Mouse (Mus musculus) midbrain, embryonic 10.5 days (tissue): ENCODE measurements around the gene Cotl1. TPM values are rescaled to one million over a fixed set of nuclear protein-coding genes. Genes with fewer than 3 reads are reported as not detected.

Experiments used
- polyA plus RNA-seq: library from polyadenylated mRNA; unstranded; fragments of >200 nt; fragmentation: Nextera tagmentation; extraction: Ambion mirVana; gene quantifications from 2 replicates; pipeline ENCODE4 v1.2.1, GENCODE M21; 2016

Cotl1 gene
- polyA plus RNA-seq, 1 experiment from 2014 or later = 197 TPM

Other genes with a start within 250 kb of the Cotl1 start
- 15.3 and 16.7 TPM in 2 replicates for gene Taf1c, start 235.3 kb downstream of the Cotl1 start, polyA plus RNA-seq
- 0.28 TPM in 1 of 2 replicates, not detected in the other for gene Adad2, start 227.8 kb downstream of the Cotl1 start, polyA plus RNA-seq
- gene Kcng4, start 204.9 kb downstream of the Cotl1 start, polyA plus RNA-seq = 0.19 and 0.52 TPM in 2 replicates
- 20.5 and 32.9 TPM in 2 replicates for gene Wfdc1, start 174.2 kb downstream of the Cotl1 start, polyA plus RNA-seq
- 1.2 and 1.6 TPM in 2 replicates for gene Atp2c2, start 140.5 kb downstream of the Cotl1 start, polyA plus RNA-seq
- gene Tldc1, start 62.1 kb downstream of the Cotl1 start, polyA plus RNA-seq = 15.4 and 16.4 TPM in 2 replicates
- 12.8 and 13.0 TPM in 2 replicates for gene Klhl36, start 21.7 kb upstream of the Cotl1 start, polyA plus RNA-seq
- gene Usp10, start 69.8 kb upstream of the Cotl1 start, polyA plus RNA-seq = 220 and 227 TPM in 2 replicates
- 7.1 and 7.3 TPM in 2 replicates for gene Gm20388, start 70.3 kb upstream of the Cotl1 start, polyA plus RNA-seq
- gene Crispld2, start 151.9 kb upstream of the Cotl1 start, polyA plus RNA-seq = 2.9 and 4.0 TPM in 2 replicates